Comparison of ENCODE assay signal across 9 mouse cellular contexts in genomic region chr17:29460119-29460505, GRCm38 (mm10). TPM values are rescaled to one million over a fixed set of nuclear protein-coding genes. Genes with fewer than 3 reads are reported as not detected.
DNase-seq lines count a peak whose midpoint lies in the region; ATAC-seq and TF ChIP-seq lines count a peak whose summit lies in the region.
"Had no signal": no experiment of that assay in that cellular context is flagged by ENCODE, and none has a peak within 500 bp of the region (broad histone marks: within the 10 kb centered on the region; RNA-seq: fewer than 3 reads in every experiment).

No protein-coding gene starts in this region.

- intact Hi-C loops in left cerebral cortex, postnatal 14 days (cut with DNase I): no loop called here

- no peak for ATAC-seq in kidney, embryonic 15.5 days (replicated peaks; ENCODE audit: low FRiP score)
- no peak for ATAC-seq in embryonic facial prominence, embryonic 14.5 days (ENCODE audit: low read depth)
- ATAC-seq in intestine, postnatal 0 days: no peak
- ATAC-seq in neural tube, embryonic 12.5 days (ENCODE audit: low FRiP score, low read depth): no peak
- no peak for ATAC-seq in granulocyte monocyte progenitor cell, adult 5-6 weeks (replicated peaks; ENCODE audit: poor library complexity, severe bottlenecking)

- H3K4me3 ChIP-seq in kidney, embryonic 15.5 days (replicated peaks): no peak overlapping the region
- no peak overlapping the region for H3K4me3 ChIP-seq in embryonic facial prominence, embryonic 14.5 days (ENCODE audit: low read depth, low read length)
- no peak overlapping the region for H3K4me3 ChIP-seq in intestine, postnatal 0 days (ENCODE audit: low read depth, low read length)
- H3K4me3 ChIP-seq in neural tube, embryonic 12.5 days: no peak overlapping the region

- peak overlapping the region; percentile 61 for H3K4me2 ChIP-seq in kidney, embryonic 15.5 days
- H3K4me2 ChIP-seq in embryonic facial prominence, embryonic 14.5 days (ENCODE audit: low read depth, low read length): peak overlapping the region; percentile 41
- H3K4me2 ChIP-seq in intestine, postnatal 0 days (replicated peaks; ENCODE audit: low read depth): peak overlapping the region; percentile 49; the same call in 1 of the 2 replicates
- peak overlapping the region; percentile 60 for H3K4me2 ChIP-seq in neural tube, embryonic 12.5 days (replicated peaks)

- TF ChIP-seq CTCF in intestine, postnatal 0 days (IDR thresholded peaks at IDR 0.05; ENCODE audit: low read depth): no peak

- DNase-seq in kidney, adult 11 months: no peak
- no peak for DNase-seq in embryonic facial prominence, embryonic 14.5 days (ENCODE audit: low spot score)
- no peak for DNase-seq in retina, embryonic 14.5 days (ENCODE audit: low spot score)
- DNase-seq in left cerebral cortex, postnatal 14 days (ENCODE audit: low spot score in 2 of 2): no peak

- no peaks in the 10 kb centered on the region for H3K9me3 ChIP-seq in kidney, embryonic 15.5 days (replicated peaks)
- H3K9me3 ChIP-seq in embryonic facial prominence, embryonic 14.5 days (ENCODE audit: control insufficient read depth, low read length): no peaks in the 10 kb centered on the region
- no peaks in the 10 kb centered on the region for H3K9me3 ChIP-seq in intestine, postnatal 0 days (ENCODE audit: control insufficient read depth)
- no peaks in the 10 kb centered on the region for H3K9me3 ChIP-seq in neural tube, embryonic 12.5 days
- H3K9me3 ChIP-seq: G1E had no signal

- 18% methylated on average over 5 of the region's 5 CpGs for WGBS in kidney, embryonic 15.5 days
- 14% methylated on average over 5 of the region's 5 CpGs for WGBS in embryonic facial prominence, embryonic 14.5 days
- 34% methylated on average over 5 of the region's 5 CpGs for WGBS in intestine, postnatal 0 days
- WGBS in neural tube, embryonic 12.5 days: 22% methylated on average over 5 of the region's 5 CpGs

- no peaks in the 10 kb centered on the region for H3K36me3 ChIP-seq in kidney, embryonic 15.5 days
- H3K36me3 ChIP-seq in embryonic facial prominence, embryonic 14.5 days (ENCODE audit: control insufficient read depth, insufficient read depth, low read length): no peaks in the 10 kb centered on the region
- no peaks in the 10 kb centered on the region for H3K36me3 ChIP-seq in intestine, postnatal 0 days (ENCODE audit: control insufficient read depth, insufficient read depth)
- no peaks in the 10 kb centered on the region for H3K36me3 ChIP-seq in neural tube, embryonic 12.5 days
- H3K36me3 ChIP-seq: G1E had no signal

- peak overlapping the region; percentile 87 for H3K27ac ChIP-seq in kidney, embryonic 15.5 days
- H3K27ac ChIP-seq in embryonic facial prominence, embryonic 14.5 days (replicated peaks; ENCODE audit: low read depth, low read length): peak overlapping the region; percentile 69
- H3K27ac ChIP-seq in intestine, postnatal 0 days (ENCODE audit: low read depth, low read length): peak overlapping the region; percentile 23; the same call in 1 of the 2 replicates
- no peak overlapping the region for H3K27ac ChIP-seq in neural tube, embryonic 12.5 days

- no peaks in the 10 kb centered on the region for H3K27me3 ChIP-seq in kidney, embryonic 15.5 days
- no peaks in the 10 kb centered on the region for H3K27me3 ChIP-seq in embryonic facial prominence, embryonic 14.5 days (replicated peaks; ENCODE audit: control insufficient read depth, insufficient read depth, low read length)
- H3K27me3 ChIP-seq in intestine, postnatal 0 days (replicated peaks; ENCODE audit: control insufficient read depth, insufficient read depth, low read length): 0 out of 2 replicates have a peak, but pooled peaks cover 3% of the 10 kb centered on the region
- no peaks in the 10 kb centered on the region for H3K27me3 ChIP-seq in neural tube, embryonic 12.5 days (replicated peaks)

- H3K9ac ChIP-seq in kidney, embryonic 15.5 days: no peak overlapping the region
- H3K9ac ChIP-seq in embryonic facial prominence, embryonic 14.5 days (ENCODE audit: low read depth, low read length): peak overlapping the region; percentile 17; the same call in 1 of the 2 replicates
- no peak overlapping the region for H3K9ac ChIP-seq in intestine, postnatal 0 days (ENCODE audit: low read depth, low read length)
- no peak overlapping the region for H3K9ac ChIP-seq in neural tube, embryonic 12.5 days

- peaks cover 56% of the 10 kb centered on the region for H3K4me1 ChIP-seq in kidney, embryonic 15.5 days
- H3K4me1 ChIP-seq in embryonic facial prominence, embryonic 14.5 days (ENCODE audit: control insufficient read depth, insufficient read depth, low read length): peaks cover 43% of the 10 kb centered on the region
- no peaks in the 10 kb centered on the region for H3K4me1 ChIP-seq in intestine, postnatal 0 days (replicated peaks; ENCODE audit: control insufficient read depth, insufficient read depth, low read length)
- peaks cover 44% of the 10 kb centered on the region for H3K4me1 ChIP-seq in neural tube, embryonic 12.5 days

RNA-seq across cellular contexts. Expression of gene Pim1, which starts 30.4 kb away (rescaled TPM):
- 17.8 and 17.9 TPM in 2 replicates for polyA plus RNA-seq in kidney, embryonic 15.5 days (2015; fragmentation: Nextera tagmentation; extraction: Ambion mirVana)
- polyA plus RNA-seq in embryonic facial prominence, embryonic 14.5 days (2014; fragmentation: Nextera tagmentation; extraction: Ambion mirVana): 10.7 and 13.6 TPM in 2 replicates
- 16.8 and 18.9 TPM in 2 replicates for polyA plus RNA-seq in intestine, postnatal 0 days (2015; fragmentation: Nextera tagmentation; extraction: Ambion mirVana)
- polyA plus RNA-seq in neural tube, embryonic 12.5 days (2016; fragmentation: Nextera tagmentation; extraction: Ambion mirVana): 20.3 and 21.2 TPM in 2 replicates
- 1 to 10 TPM; 3.4 to 4.2 TPM for total RNA-seq in left cerebral cortex, postnatal 14 days (2021)
- total RNA-seq in granulocyte monocyte progenitor cell, adult 5-6 weeks (2014; fragmentation: Nextera tagmentation): 33.0 and 59.6 TPM in 2 replicates
- total RNA-seq in granulocyte monocyte progenitor cell, adult 5-6 weeks (2017): 89.9 and 94.0 TPM in 2 replicates
